Mouse (Mus musculus) ES-Bruce4 (cell line): ENCODE measurements around the gene Dbn1.

ENCODE experiments used
- CTCF ChIP-seq: IDR thresholded peaks from one replicate; pipeline ENCODE4 v1.8.1; 2011; ENCODE audit warnings: low read depth, low read length
- POLR2A ChIP-seq: IDR thresholded peaks from one replicate; pipeline ENCODE4 v1.8.1; 2011; ENCODE audit warnings: low read length; ENCODE audit not compliant: insufficient read depth

GRCm38 (mm10) chr13:55448131-55448530 lies 39.8 kb downstream of the Dbn1 start:
- TF ChIP-seq POLR2A (no peak), CTCF (no peak)
